Mouse (Mus musculus) heart, adult 2 months (tissue): ENCODE data around the gene Grin3b.

ENCODE experiments used
- CTCF ChIP-seq: fragments of 200-600 bp; IDR thresholded peaks from 2 replicates; pipeline ENCODE4 v1.8.1; 2022; ENCODE audit warnings: antibody characterized with exemption, mild to moderate bottlenecking, moderate library complexity
- EP300 ChIP-seq: fragments of 200-500 bp; IDR thresholded peaks from 2 replicates; pipeline ENCODE4 v1.6.1; 2011; ENCODE audit warnings: low read depth, low read length, control low read depth; ENCODE audit not compliant: insufficient read depth
- POLR2A ChIP-seq: fragments of 200-500 bp; IDR thresholded peaks from 2 replicates; pipeline ENCODE4 v1.6.1; 2011; ENCODE audit warnings: mild to moderate bottlenecking, low read depth, low read length, control low read depth; ENCODE audit not compliant: insufficient read depth

DNA sequence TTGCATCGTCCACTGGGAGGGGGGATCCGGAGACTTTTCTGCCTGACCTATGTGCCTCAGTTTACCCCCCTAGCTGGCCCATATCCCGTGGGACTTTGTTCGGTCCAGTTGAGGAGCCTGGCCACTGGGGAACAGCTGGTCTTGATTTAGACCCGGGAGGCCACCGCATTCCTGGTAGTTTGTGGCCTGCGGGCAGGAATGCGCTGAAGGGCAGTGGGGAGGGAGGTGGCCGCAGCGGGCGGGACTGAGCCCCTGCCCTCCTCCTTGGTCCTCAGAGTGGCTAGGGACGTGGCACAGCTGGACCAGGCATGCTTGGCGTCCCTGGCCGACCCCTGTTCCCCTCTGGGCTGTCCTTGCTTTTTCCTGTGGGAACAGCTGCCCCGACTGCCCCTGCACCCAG is 19.4 kb downstream of the Grin3b start:
- TF ChIP-seq CTCF (no peak), POLR2A (no peak), EP300 (no peak)
